Mouse (Mus musculus): ENCODE measurements at regions not wholly inside any gene's neighbourhood (a gene's known extent, or its start where the extent isn't known, plus 50 kb on each side); places are given as distances from the start of the nearest gene placed in this dataset.
A peak's percentile ranks its signal among the peaks of the same experiment; 100 is the strongest.

GRCm38 (mm10) chr16:70621750-70622149, 308.0 kb downstream of the Gbe1 start:
- Histone ChIP-seq H3K4me2 (no peak overlapping the region), H3K9me3 (no peaks in the 10 kb centered on the region), H3K27me3 (no peaks in the 10 kb centered on the region), H3K9ac (no peak overlapping the region), H3K36me3 (no peaks in the 10 kb centered on the region), H3K4me1 (replicated peaks) (no peaks in the 10 kb centered on the region), H3K27ac (no peak overlapping the region), H3K4me3 (no peak overlapping the region)
- ATAC-seq (ENCODE audit: low FRiP score) = no peak
- WGBS = 89% methylated on average over 3 of the region's 3 CpGs

GRCm38 (mm10) chr16:70643630-70644264, 330.0 kb downstream of the Gbe1 start:
- WGBS = 72% methylated on average over 9 of the region's 9 CpGs
- no peak overlapping the region for H3K27ac ChIP-seq

GRCm38 (mm10) chr16:70644695-70645279, 331.0 kb downstream of the Gbe1 start:
- H3K27ac ChIP-seq = no peak overlapping the region
- H3K4me2 ChIP-seq = no peak overlapping the region
- WGBS = 61% methylated on average over 8 of the region's 8 CpGs
- no peak overlapping the region for H3K4me3 ChIP-seq
- H3K9me3 ChIP-seq = no peaks in the 10 kb centered on the region
- H3K27me3 ChIP-seq = no peaks in the 10 kb centered on the region
- no peaks in the 10 kb centered on the region for H3K36me3 ChIP-seq
- 0 out of 2 replicates have a peak, but pooled peaks have one; percentile 32 for ATAC-seq (ENCODE audit: low FRiP score)
- no peak overlapping the region for H3K9ac ChIP-seq
- no peaks in the 10 kb centered on the region; the same call in 1 of the 2 replicates for H3K4me1 ChIP-seq (replicated peaks)

More at GRCm38 (mm10) chr16:70643630-70644264, 330.0 kb downstream of the Gbe1 start:
- no peak for ATAC-seq (ENCODE audit: low FRiP score)
- Histone ChIP-seq H3K36me3 (no peaks in the 10 kb centered on the region), H3K9ac (no peak overlapping the region), H3K27me3 (no peaks in the 10 kb centered on the region), H3K4me2 (no peak overlapping the region), H3K9me3 (no peaks in the 10 kb centered on the region), H3K4me1 (replicated peaks) (no peaks in the 10 kb centered on the region; the same call in 1 of the 2 replicates), H3K4me3 (no peak overlapping the region)

GRCm38 (mm10) chr16:70654429-70655081, 340.8 kb downstream of the Gbe1 start:
- Histone ChIP-seq H3K9me3 (no peaks in the 10 kb centered on the region), H3K36me3 (no peaks in the 10 kb centered on the region), H3K27me3 (no peaks in the 10 kb centered on the region), H3K4me3 (no peak overlapping the region), H3K27ac (no peak overlapping the region), H3K4me1 (replicated peaks) (no peaks in the 10 kb centered on the region), H3K9ac (no peak overlapping the region), H3K4me2 (no peak overlapping the region)
- ATAC-seq (ENCODE audit: low FRiP score) = no peak
- 64% methylated on average over 6 of the region's 6 CpGs for WGBS

- no peak for ATAC-seq (ENCODE audit: low FRiP score)
- Histone ChIP-seq H3K4me3 (no peak overlapping the region), H3K36me3 (no peaks in the 10 kb centered on the region), H3K9me3 (no peaks in the 10 kb centered on the region), H3K4me2 (no peak overlapping the region), H3K27ac (no peak overlapping the region), H3K4me1 (replicated peaks) (no peaks in the 10 kb centered on the region), H3K9ac (no peak overlapping the region), H3K27me3 (no peaks in the 10 kb centered on the region)
- WGBS = 82% methylated on average over 6 of the region's 6 CpGs
Measured at GRCm38 (mm10) chr16:70689826-70690225, 376.1 kb downstream of the Gbe1 start.

- Histone ChIP-seq H3K36me3 (no peaks in the 10 kb centered on the region), H3K4me2 (no peak overlapping the region), H3K9me3 (no peaks in the 10 kb centered on the region), H3K4me3 (no peak overlapping the region), H3K27me3 (peaks cover 18% of the 10 kb centered on the region), H3K4me1 (replicated peaks) (peaks cover 8% of the 10 kb centered on the region), H3K27ac (no peak overlapping the region), H3K9ac (no peak overlapping the region)
- WGBS = 24% methylated on average over 5 of the region's 5 CpGs
- ATAC-seq (ENCODE audit: low FRiP score) = peak; percentile 84
Measured at GRCm38 (mm10) chr16:70724722-70725284, 411.1 kb downstream of the Gbe1 start.

GRCm38 (mm10) chr16:70725291-70725801, 411.6 kb downstream of the Gbe1 start:
- Histone ChIP-seq H3K27ac (peak overlapping the region; percentile 44), H3K36me3 (no peaks in the 10 kb centered on the region), H3K27me3 (peaks cover 18% of the 10 kb centered on the region), H3K9me3 (no peaks in the 10 kb centered on the region), H3K4me2 (no peak overlapping the region), H3K9ac (no peak overlapping the region), H3K4me1 (replicated peaks) (peaks cover 8% of the 10 kb centered on the region), H3K4me3 (no peak overlapping the region)
- peak; percentile 72 for ATAC-seq (ENCODE audit: low FRiP score)
- WGBS = 24% methylated on average over 6 of the region's 6 CpGs

GRCm38 (mm10) chr16:70733016-70733415, 419.3 kb downstream of the Gbe1 start:
- H3K9me3 ChIP-seq = no peaks in the 10 kb centered on the region
- H3K9ac ChIP-seq = no peak overlapping the region
- ATAC-seq (ENCODE audit: low FRiP score) = no peak
- H3K27me3 ChIP-seq = peaks cover 12% of the 10 kb centered on the region
- H3K4me2 ChIP-seq = no peak overlapping the region
- no peaks in the 10 kb centered on the region for H3K36me3 ChIP-seq
- no peaks in the 10 kb centered on the region for H3K4me1 ChIP-seq (replicated peaks)
- no peak overlapping the region for H3K4me3 ChIP-seq
- WGBS = 89% methylated on average over 7 of the region's 7 CpGs
- no peak overlapping the region for H3K27ac ChIP-seq

GRCm38 (mm10) chr16:70740046-70740445, 426.3 kb downstream of the Gbe1 start:
- Histone ChIP-seq H3K9me3 (no peaks in the 10 kb centered on the region), H3K4me1 (replicated peaks) (no peaks in the 10 kb centered on the region), H3K4me2 (no peak overlapping the region), H3K4me3 (no peak overlapping the region), H3K27ac (no peak overlapping the region), H3K27me3 (no peaks in the 10 kb centered on the region), H3K9ac (no peak overlapping the region), H3K36me3 (no peaks in the 10 kb centered on the region)
- WGBS = 77% methylated on average over 6 of the region's 6 CpGs
- ATAC-seq (ENCODE audit: low FRiP score) = no peak

- Histone ChIP-seq H3K4me1 (replicated peaks) (no peaks in the 10 kb centered on the region), H3K4me2 (no peak overlapping the region), H3K27ac (no peak overlapping the region), H3K4me3 (no peak overlapping the region), H3K27me3 (no peaks in the 10 kb centered on the region), H3K9ac (no peak overlapping the region), H3K36me3 (no peaks in the 10 kb centered on the region), H3K9me3 (no peaks in the 10 kb centered on the region)
- no peak for ATAC-seq (ENCODE audit: low FRiP score)
Measured at GRCm38 (mm10) chr16:70754228-70754627, 440.5 kb downstream of the Gbe1 start.

GRCm38 (mm10) chr16:70798061-70798460, 484.3 kb downstream of the Gbe1 start:
- no peak for ATAC-seq (ENCODE audit: low FRiP score)
- no peak overlapping the region for H3K4me2 ChIP-seq
- H3K27ac ChIP-seq = no peak overlapping the region
- no peaks in the 10 kb centered on the region for H3K27me3 ChIP-seq
- no peak overlapping the region for H3K9ac ChIP-seq
- H3K4me1 ChIP-seq (replicated peaks) = no peaks in the 10 kb centered on the region
- no peaks in the 10 kb centered on the region for H3K9me3 ChIP-seq
- WGBS = 69% methylated on average over 4 of the region's 4 CpGs
- no peak overlapping the region for H3K4me3 ChIP-seq
- no peaks in the 10 kb centered on the region for H3K36me3 ChIP-seq

GRCm38 (mm10) chr16:70803549-70803948, 489.8 kb downstream of the Gbe1 start:
- Histone ChIP-seq H3K9me3 (no peaks in the 10 kb centered on the region), H3K4me2 (no peak overlapping the region), H3K4me3 (no peak overlapping the region), H3K27me3 (no peaks in the 10 kb centered on the region), H3K4me1 (replicated peaks) (no peaks in the 10 kb centered on the region), H3K27ac (no peak overlapping the region), H3K9ac (no peak overlapping the region), H3K36me3 (no peaks in the 10 kb centered on the region)
- WGBS = 93% methylated on average over 2 of the region's 2 CpGs
- no peak for ATAC-seq (ENCODE audit: low FRiP score)

Data from hindbrain, embryonic 13.5 days (tissue).